Mouse (Mus musculus): ENCODE data around the gene Sectm1b. TPM values are rescaled to one million over a fixed set of nuclear protein-coding genes. Genes with fewer than 3 reads are reported as not detected.
"Not testable (repeated sequence)": the region's sequence is repeated elsewhere in the genome, so short reads cannot be mapped to it uniquely, and the experiment has no call there.

The Sectm1b gene
- polyA plus RNA-seq, 1 experiment from 2014 or later = not detected

GRCm38 (mm10) chr11:121086296-121086695 is 22.9 kb upstream of the Sectm1b start:
- ATAC-seq (ENCODE audit: insufficient number of reproducible peaks, insufficient read depth, low FRiP score, low read depth) = no peak
- no peaks in the 10 kb centered on the region for H3K9me3 ChIP-seq (ENCODE audit: control insufficient read depth, low read length)
- 8% methylated on average over 4 of the region's 4 CpGs for WGBS
- no peak overlapping the region for H3K4me2 ChIP-seq (ENCODE audit: low read length)
- H3K27me3 ChIP-seq (ENCODE audit: control insufficient read depth, insufficient read depth, low read length) = no peaks in the 10 kb centered on the region
- H3K36me3 ChIP-seq (ENCODE audit: control insufficient read depth, insufficient read depth, low read length) = no peaks in the 10 kb centered on the region
- H3K4me1 ChIP-seq (ENCODE audit: control insufficient read depth in 2 of 2, insufficient read depth in 2 of 2, low read length in 2 of 2) = peaks cover 3% of the 10 kb centered on the region in 2 experiments; a peak in 3 of 4 replicates
- no peak overlapping the region for H3K9ac ChIP-seq (ENCODE audit: low read length)
- H3K4me3 ChIP-seq (ENCODE audit: control insufficient read depth in 1 of 2, insufficient read depth in 1 of 2, low read depth in 1 of 2, low read length in 2 of 2) = no peak overlapping the region
- H3K27ac ChIP-seq (replicated peaks in 1 of 2; ENCODE audit: control insufficient read depth in 1 of 2, insufficient read depth in 1 of 2, low read depth in 2 of 2, low read length in 2 of 2) = no peak overlapping the region

DNA sequence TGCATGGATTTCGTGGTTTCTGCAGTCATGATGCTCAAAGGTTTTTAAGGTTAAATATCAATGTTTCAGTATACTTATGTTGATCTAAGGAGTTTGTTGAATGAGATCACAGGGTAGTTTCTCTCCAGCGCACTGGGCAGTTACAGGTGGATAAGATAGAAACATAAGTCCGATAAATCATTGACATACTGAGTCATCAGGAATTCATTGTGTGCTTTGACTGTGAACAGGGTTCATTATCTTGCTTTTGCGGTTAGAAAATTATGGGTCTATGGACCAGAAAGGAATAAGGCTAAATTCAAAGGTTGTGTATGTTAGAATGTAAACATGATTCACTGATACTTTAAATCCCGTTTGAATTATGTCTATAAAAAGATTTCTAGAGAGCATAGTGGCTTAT is 21.8 kb upstream of the Sectm1b start:
- 63% methylated on average over 5 of the region's 5 CpGs for WGBS
- Histone ChIP-seq H3K4me3 (ENCODE audit: control insufficient read depth in 1 of 2, insufficient read depth in 1 of 2, low read depth in 1 of 2, low read length in 2 of 2) (no peak overlapping the region), H3K9me3 (ENCODE audit: control insufficient read depth, low read length) (no peaks in the 10 kb centered on the region), H3K27ac (replicated peaks in 1 of 2; ENCODE audit: control insufficient read depth in 1 of 2, insufficient read depth in 1 of 2, low read depth in 2 of 2, low read length in 2 of 2) (no peak overlapping the region), H3K27me3 (ENCODE audit: control insufficient read depth, insufficient read depth, low read length) (no peaks in the 10 kb centered on the region), H3K36me3 (ENCODE audit: control insufficient read depth, insufficient read depth, low read length) (no peaks in the 10 kb centered on the region), H3K4me2 (ENCODE audit: low read length) (no peak overlapping the region), H3K9ac (ENCODE audit: low read length) (no peak overlapping the region), H3K4me1 (ENCODE audit: control insufficient read depth in 2 of 2, insufficient read depth in 2 of 2, low read length in 2 of 2) (peaks cover 3% of the 10 kb centered on the region in 2 experiments; a peak in 3 of 4 replicates)
- no peak for ATAC-seq (ENCODE audit: insufficient number of reproducible peaks, insufficient read depth, low FRiP score, low read depth)

DNA sequence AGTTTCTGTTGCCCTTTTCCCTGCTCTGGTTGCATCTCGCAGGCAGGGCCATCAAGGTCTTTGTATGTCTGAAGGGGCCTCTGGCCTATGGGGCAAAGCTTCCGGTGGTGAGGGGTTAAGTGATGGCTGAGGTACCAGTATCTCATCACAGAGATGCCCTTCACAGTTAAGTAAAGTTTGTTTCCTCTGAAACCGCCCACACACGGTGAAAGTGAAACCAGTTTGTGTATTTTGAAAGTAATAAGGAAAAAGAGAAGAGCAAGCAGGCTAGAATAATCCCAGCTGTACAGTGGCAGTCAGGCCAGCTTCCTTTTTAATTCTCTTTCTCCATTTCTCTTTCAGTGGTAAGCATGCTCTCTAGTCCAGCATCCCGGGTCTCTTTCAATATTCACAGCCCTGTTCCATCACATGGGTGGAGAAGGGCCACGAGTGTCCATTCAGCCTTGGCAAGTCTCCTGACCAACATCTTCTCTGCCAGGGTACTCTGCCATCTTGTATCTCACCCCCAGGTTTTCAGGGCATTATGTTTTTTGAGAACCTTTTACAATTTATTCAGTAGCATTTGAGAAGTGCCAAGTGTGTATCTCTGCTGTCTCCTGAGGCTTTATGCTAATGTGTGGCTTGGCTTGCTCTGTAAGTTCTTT is 19.6 kb upstream of the Sectm1b start:
- Histone ChIP-seq H3K36me3 (ENCODE audit: control insufficient read depth, insufficient read depth, low read length) (no peaks in the 10 kb centered on the region), H3K27me3 (ENCODE audit: control insufficient read depth, insufficient read depth, low read length) (no peaks in the 10 kb centered on the region), H3K4me2 (ENCODE audit: low read length) (no peak overlapping the region), H3K27ac (replicated peaks in 1 of 2; ENCODE audit: control insufficient read depth in 1 of 2, insufficient read depth in 1 of 2, low read depth in 2 of 2, low read length in 2 of 2) (no peak overlapping the region), H3K9ac (ENCODE audit: low read length) (no peak overlapping the region), H3K4me3 (ENCODE audit: control insufficient read depth in 1 of 2, insufficient read depth in 1 of 2, low read depth in 1 of 2, low read length in 2 of 2) (no peak overlapping the region), H3K4me1 (ENCODE audit: control insufficient read depth in 2 of 2, insufficient read depth in 2 of 2, low read length in 2 of 2) (no peaks in the 10 kb centered on the region; a peak in 1 of 4 replicates), H3K9me3 (ENCODE audit: control insufficient read depth, low read length) (no peaks in the 10 kb centered on the region)
- WGBS = 75% methylated on average over 6 of the region's 6 CpGs
- no peak for ATAC-seq (ENCODE audit: insufficient number of reproducible peaks, insufficient read depth, low FRiP score, low read depth)

DNA sequence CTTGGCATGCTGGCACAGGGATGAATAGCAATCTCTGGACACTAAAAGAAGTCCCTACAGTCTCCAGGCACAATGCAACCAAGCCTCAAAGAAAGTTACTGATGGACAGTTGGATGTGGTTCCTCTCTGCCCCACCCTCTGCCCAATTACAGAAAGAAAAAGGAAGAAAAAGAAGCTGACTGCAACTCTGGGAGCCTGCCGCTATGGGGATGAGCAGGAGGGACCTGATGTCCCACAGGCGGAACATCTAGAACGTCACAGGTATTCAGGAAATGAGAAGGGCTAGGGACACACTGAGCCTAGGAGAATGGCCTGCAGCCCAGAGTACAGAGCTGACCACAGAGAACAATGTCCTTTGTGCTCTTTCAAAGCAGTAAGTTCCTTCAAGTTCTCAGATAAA is 18.9 kb upstream of the Sectm1b start:
- ATAC-seq (ENCODE audit: insufficient number of reproducible peaks, insufficient read depth, low FRiP score, low read depth) = no peak
- H3K4me2 ChIP-seq (ENCODE audit: low read length) = no peak overlapping the region
- no peaks in the 10 kb centered on the region for H3K9me3 ChIP-seq (ENCODE audit: control insufficient read depth, low read length)
- no peaks in the 10 kb centered on the region for H3K27me3 ChIP-seq (ENCODE audit: control insufficient read depth, insufficient read depth, low read length)
- no peaks in the 10 kb centered on the region for H3K36me3 ChIP-seq (ENCODE audit: control insufficient read depth, insufficient read depth, low read length)
- no peak overlapping the region for H3K4me3 ChIP-seq (ENCODE audit: control insufficient read depth in 1 of 2, insufficient read depth in 1 of 2, low read depth in 1 of 2, low read length in 2 of 2)
- WGBS = 82% methylated on average over 3 of the region's 3 CpGs
- no peak overlapping the region for H3K27ac ChIP-seq (replicated peaks in 1 of 2; ENCODE audit: control insufficient read depth in 1 of 2, insufficient read depth in 1 of 2, low read depth in 2 of 2, low read length in 2 of 2)
- no peaks in the 10 kb centered on the region; a peak in 1 of 4 replicates for H3K4me1 ChIP-seq (ENCODE audit: control insufficient read depth in 2 of 2, insufficient read depth in 2 of 2, low read length in 2 of 2)
- H3K9ac ChIP-seq (ENCODE audit: low read length) = no peak overlapping the region

GRCm38 (mm10) chr11:121081120-121081519 is 17.8 kb upstream of the Sectm1b start, which contains the start of gene Sectm1a:
TSS of gene Sectm1a (minus strand) at chr11:121081220.
- no peak within 1 kb of the TSS for H3K4me2 ChIP-seq (ENCODE audit: low read length)
- H3K27me3 ChIP-seq (ENCODE audit: control insufficient read depth, insufficient read depth, low read length) = no peaks in the 10 kb centered on the region
- H3K9ac ChIP-seq (ENCODE audit: low read length) = no peak within 1 kb of the TSS
- WGBS = 65% methylated on average over 3 of the region's 3 CpGs
- H3K27ac ChIP-seq (replicated peaks in 1 of 2; ENCODE audit: control insufficient read depth in 1 of 2, insufficient read depth in 1 of 2, low read depth in 2 of 2, low read length in 2 of 2) = no peak within 1 kb of the TSS
- H3K36me3 ChIP-seq (ENCODE audit: control insufficient read depth, insufficient read depth, low read length) = no peaks in the 10 kb centered on the region
- H3K4me1 ChIP-seq (ENCODE audit: control insufficient read depth in 2 of 2, insufficient read depth in 2 of 2, low read length in 2 of 2) = no peaks in the 10 kb centered on the region; a peak in 1 of 4 replicates
- ATAC-seq (ENCODE audit: insufficient number of reproducible peaks, insufficient read depth, low FRiP score, low read depth) = no peak
- no peak within 1 kb of the TSS for H3K4me3 ChIP-seq (ENCODE audit: control insufficient read depth in 1 of 2, insufficient read depth in 1 of 2, low read depth in 1 of 2, low read length in 2 of 2)
- no peaks in the 10 kb centered on the region for H3K9me3 ChIP-seq (ENCODE audit: control insufficient read depth, low read length)

DNA sequence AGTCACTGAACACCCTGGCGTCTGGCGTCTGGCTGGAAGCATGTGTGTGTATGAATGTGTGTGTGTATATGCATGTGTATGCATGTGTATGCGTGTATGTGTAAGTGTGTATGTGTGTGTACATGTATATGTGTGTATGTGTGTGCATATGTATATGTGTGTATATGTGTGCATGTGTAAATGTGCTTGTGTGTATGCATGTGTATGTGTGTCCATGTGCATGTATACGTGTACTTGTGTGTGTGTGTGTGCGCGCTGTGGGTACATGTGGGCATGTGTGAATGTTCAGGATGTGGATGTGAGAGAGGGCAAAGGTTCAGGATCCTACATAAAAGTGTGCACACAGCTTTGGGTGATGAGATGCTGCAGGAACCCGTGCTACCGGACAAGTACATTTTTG is 17.0 kb upstream of the Sectm1b start:
- Histone ChIP-seq H3K9ac (ENCODE audit: low read length) (no peak overlapping the region), H3K4me2 (ENCODE audit: low read length) (no peak overlapping the region), H3K4me1 (ENCODE audit: control insufficient read depth in 2 of 2, insufficient read depth in 2 of 2, low read length in 2 of 2) (no peaks in the 10 kb centered on the region; a peak in 1 of 4 replicates), H3K4me3 (ENCODE audit: control insufficient read depth in 1 of 2, insufficient read depth in 1 of 2, low read depth in 1 of 2, low read length in 2 of 2) (no peak overlapping the region), H3K27ac (replicated peaks in 1 of 2; ENCODE audit: control insufficient read depth in 1 of 2, insufficient read depth in 1 of 2, low read depth in 2 of 2, low read length in 2 of 2) (no peak overlapping the region), H3K27me3 (ENCODE audit: control insufficient read depth, insufficient read depth, low read length) (no peaks in the 10 kb centered on the region), H3K9me3 (ENCODE audit: control insufficient read depth, low read length) (no peaks in the 10 kb centered on the region), H3K36me3 (ENCODE audit: control insufficient read depth, insufficient read depth, low read length) (no peaks in the 10 kb centered on the region)
- ATAC-seq (ENCODE audit: insufficient number of reproducible peaks, insufficient read depth, low FRiP score, low read depth) = no peak
- 92% methylated on average over 8 of the region's 8 CpGs for WGBS

DNA sequence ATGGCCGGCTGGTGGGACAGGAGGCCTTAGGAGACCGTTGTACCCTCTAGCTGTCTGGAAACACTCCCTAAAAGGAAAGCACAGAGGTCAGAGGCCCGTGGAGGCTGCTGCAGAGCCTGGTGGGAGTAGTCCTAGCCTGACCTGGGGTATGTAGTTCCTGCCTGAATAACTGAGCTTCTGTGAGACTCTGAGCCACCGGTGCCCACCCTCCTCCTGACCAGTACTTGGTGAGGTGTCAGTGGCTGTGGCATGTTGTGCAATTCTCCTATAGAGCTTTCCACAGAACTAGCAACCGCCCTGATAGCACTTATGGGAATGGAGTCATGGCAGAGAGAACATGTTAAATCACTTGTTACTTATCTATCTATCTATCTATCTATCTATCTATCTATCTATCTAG is 12.3 kb upstream of the Sectm1b start:
- 67% methylated on average over 5 of the region's 5 CpGs for WGBS

DNA sequence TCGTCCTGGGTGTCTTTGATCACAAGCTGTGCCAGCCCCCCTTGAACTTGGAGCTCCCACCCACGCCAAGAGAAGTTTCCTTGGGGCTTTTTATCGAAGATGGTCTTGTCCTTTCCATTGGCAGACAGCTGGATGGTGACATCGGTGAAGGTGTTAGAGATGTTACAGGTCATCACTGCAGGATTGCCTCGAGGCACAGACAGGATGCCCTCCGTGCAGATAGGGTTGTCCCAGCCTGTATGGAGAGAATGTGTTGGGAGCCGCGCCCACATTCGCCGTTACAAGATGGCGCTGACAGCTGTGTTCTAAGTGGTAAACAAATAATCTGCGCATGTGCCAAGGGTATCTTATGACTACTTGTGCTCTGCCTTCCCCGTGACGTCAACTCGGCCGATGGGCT is 6.3 kb upstream of the Sectm1b start:
- not testable (repeated sequence) for H3K9ac ChIP-seq (ENCODE audit: low read length); H3K27ac ChIP-seq (replicated peaks in 1 of 2; ENCODE audit: control insufficient read depth in 1 of 2, insufficient read depth in 1 of 2, low read depth in 2 of 2, low read length in 2 of 2); H3K4me2 ChIP-seq (ENCODE audit: low read length); ATAC-seq (ENCODE audit: insufficient number of reproducible peaks, insufficient read depth, low FRiP score, low read depth); H3K27me3 ChIP-seq (ENCODE audit: control insufficient read depth, insufficient read depth, low read length); H3K4me1 ChIP-seq (ENCODE audit: control insufficient read depth in 2 of 2, insufficient read depth in 2 of 2, low read length in 2 of 2); H3K36me3 ChIP-seq (ENCODE audit: control insufficient read depth, insufficient read depth, low read length); H3K9me3 ChIP-seq (ENCODE audit: control insufficient read depth, low read length); H3K4me3 ChIP-seq (ENCODE audit: control insufficient read depth in 1 of 2, insufficient read depth in 1 of 2, low read depth in 1 of 2, low read length in 2 of 2)
- 88% methylated on average over 11 of the region's 16 CpGs for WGBS

More for the DNA sequence above, 12.3 kb upstream of the Sectm1b start:
- Histone ChIP-seq H3K27me3 (ENCODE audit: control insufficient read depth, insufficient read depth, low read length) (no peaks in the 10 kb centered on the region), H3K9me3 (ENCODE audit: control insufficient read depth, low read length) (no peaks in the 10 kb centered on the region), H3K27ac (replicated peaks in 1 of 2; ENCODE audit: control insufficient read depth in 1 of 2, insufficient read depth in 1 of 2, low read depth in 2 of 2, low read length in 2 of 2) (no peak overlapping the region), H3K4me3 (ENCODE audit: control insufficient read depth in 1 of 2, insufficient read depth in 1 of 2, low read depth in 1 of 2, low read length in 2 of 2) (no peak overlapping the region), H3K36me3 (ENCODE audit: control insufficient read depth, insufficient read depth, low read length) (no peaks in the 10 kb centered on the region), H3K4me1 (ENCODE audit: control insufficient read depth in 2 of 2, insufficient read depth in 2 of 2, low read length in 2 of 2) (no peaks in the 10 kb centered on the region), H3K4me2 (ENCODE audit: low read length) (no peak overlapping the region), H3K9ac (ENCODE audit: low read length) (no peak overlapping the region)
- no peak for ATAC-seq (ENCODE audit: insufficient number of reproducible peaks, insufficient read depth, low FRiP score, low read depth)
